Mouse (Mus musculus) left cerebral cortex, postnatal 14 days (tissue): ENCODE results near the gene Ms4a6d. TPM values are rescaled to one million over a fixed set of nuclear protein-coding genes. Genes with fewer than 3 reads are reported as not detected.
A peak's percentile ranks its signal among the peaks of the same experiment; 100 is the strongest.

ENCODE experiments used
- DNase-seq, 2 experiments: peaks; one replicate each; pipeline ENCODE4 v3.0.0; 2021 to 2022; ENCODE audit warnings: low spot score in 2 of 2, mixed read lengths in 1 of 2
- intact Hi-C: fragments of 180-260 bp; cut with DNase I; formaldehyde crosslinking; loops from one replicate; pipeline ENCODE4 v1.15.1; 2025
- long read RNA-seq, 2 experiments: library from polyadenylated mRNA; stranded (forward); transcript quantifications; one replicate each; pipeline ENCODE4 v2.0.0; 2021
- total RNA-seq, 2 experiments: library from RNA; stranded (reverse); gene quantifications; 2 replicates each; pipeline ENCODE4 v1.2.3; 2021

Ms4a6d gene
- under 1 TPM; 0.87 to 0.99 TPM for total RNA-seq
- long read RNA-seq, experiment 1, result 0 reads
- long read RNA-seq, experiment 2, partial matches to known transcripts, result 0 of 3 reads
- long read RNA-seq, experiment 2, other reads (novel, unspliced or antisense), result 0 of 3 reads

DNA sequence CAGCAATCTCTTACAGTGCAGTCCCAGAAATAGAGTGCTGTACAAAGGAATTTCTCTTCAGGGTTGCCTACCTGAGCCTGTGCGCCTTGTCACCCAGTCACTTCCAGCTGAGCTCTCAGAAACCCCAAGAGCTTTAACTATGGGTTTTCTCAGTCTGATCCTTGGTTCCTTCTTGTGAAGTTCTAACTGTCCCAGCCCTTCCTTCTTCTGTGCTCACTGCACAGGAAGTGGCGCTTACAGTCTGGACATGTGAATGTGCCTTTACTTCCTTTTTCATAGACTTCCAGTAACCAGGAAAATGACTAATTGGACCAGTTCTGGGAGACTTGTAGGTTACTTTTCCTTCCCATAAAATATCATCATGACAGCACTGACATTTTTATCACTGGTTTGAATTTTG is at the start of gene Ms4a6d:
Gene Ms4a6d, minus strand, starts transcription at position 247 of the 400 bp plus-strand sequence.
- no peak for DNase-seq
- intact Hi-C loops, result loop anchor here (5.0 kb wide), 1 partner anchor 252 kb away; no protein-coding TSS in a partner anchor

DNA sequence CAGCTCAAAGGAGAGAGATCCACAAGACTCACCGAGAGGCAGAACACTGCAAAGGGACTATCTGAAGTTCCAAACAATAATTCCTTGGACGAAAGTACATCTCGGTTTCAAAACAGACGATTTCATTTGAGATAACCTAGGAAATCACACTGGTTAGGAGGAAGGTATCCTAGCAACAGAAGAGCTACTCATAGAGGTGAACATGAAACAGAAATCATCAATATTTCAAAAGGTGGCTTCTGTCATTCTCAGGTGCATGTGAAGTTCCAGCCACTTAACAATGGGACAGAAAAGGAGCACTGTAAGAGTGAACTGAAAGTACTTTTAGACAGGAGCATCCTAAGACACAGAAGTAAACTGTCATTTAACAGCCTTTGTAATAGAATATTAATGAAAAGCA is 44.9 kb upstream of the Ms4a6d start:
- intact Hi-C loops, result no loop called here
- DNase-seq, result no peak

DNA sequence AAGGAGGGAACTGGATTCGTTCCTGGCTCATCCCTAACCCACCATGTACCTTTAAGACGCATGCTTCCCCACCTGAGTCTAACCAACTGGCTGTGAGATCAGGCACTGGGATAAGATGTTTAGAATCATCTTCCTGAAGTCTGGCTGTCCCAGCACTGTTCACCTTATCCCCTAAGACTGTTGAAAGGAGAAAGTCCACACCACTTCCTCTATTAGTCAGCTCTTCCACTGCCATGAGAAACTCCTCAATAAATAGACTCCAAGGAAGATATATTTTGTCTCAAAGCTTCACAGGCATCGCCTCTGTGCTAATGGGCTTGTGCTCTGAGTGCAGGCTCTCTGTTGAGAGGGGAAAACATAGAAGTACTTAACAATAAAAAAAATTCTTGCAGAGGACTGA is 41.5 kb upstream of the Ms4a6d start:
- no peak for DNase-seq
- intact Hi-C loops, result no loop called here

DNA sequence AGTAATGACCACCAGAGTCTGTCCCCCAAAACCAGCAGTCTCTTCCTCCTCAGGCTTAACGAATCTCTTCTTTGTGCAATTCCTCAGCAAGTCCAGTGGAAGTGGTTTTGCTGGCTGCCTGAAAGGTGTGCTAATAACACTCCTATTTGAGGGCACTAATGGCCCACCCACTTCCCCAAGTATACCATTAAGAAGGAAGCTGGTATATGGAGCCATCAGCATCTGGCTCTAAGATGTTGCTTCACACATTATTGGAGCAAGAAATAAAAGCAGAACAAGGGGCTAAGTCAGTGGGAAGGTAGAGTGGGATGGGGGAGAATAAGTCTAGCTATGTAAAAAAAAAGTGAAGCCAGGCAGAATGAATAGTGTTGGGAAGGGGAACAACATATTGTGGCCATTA is 36.1 kb upstream of the Ms4a6d start, which contains the start of gene Ms4a3:
Gene Ms4a3, minus strand, starts transcription at position 120 of the 400 bp plus-strand sequence.
- intact Hi-C loops, result no loop called here
- DNase-seq, result no peak

DNA sequence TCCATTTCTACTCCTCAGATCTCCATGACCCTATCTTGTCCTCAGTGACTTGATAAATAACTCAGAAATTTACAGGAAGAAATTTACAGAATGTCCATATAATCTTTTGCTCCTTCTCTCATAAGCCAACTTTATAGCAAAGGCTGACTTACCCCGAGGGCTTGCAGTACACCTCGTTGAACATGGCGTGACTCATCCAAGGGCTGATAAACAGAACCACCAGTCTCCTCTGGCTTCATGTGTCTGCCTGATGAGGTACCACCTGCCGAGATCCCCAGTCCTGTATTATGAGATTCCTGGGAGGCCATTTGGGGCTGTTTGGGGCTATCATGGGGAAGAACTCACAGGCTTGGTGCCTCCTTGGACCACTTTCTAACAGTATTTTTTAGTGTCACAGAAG is 34.4 kb upstream of the Ms4a6d start:
- intact Hi-C loops, result no loop called here
- DNase-seq, result no peak

DNA sequence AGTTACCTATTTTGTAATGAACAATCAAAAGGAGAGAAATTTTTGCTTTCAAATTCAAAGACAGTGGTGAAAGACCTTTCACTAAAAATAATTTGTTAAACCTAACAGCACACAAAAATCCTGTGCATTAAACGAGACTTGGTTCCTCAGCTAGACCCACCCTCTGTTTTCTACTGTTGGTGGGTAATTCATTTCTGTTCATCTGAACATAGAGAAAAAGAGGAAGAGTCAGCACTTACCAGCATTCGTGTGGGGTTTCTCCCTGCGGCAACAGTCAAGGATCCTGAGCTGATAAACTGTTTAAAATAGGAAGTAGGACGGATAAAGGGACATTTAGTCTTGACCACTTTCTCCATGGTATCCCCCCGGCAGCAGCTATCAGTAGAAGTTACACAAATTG is 30.9 kb upstream of the Ms4a6d start:
- intact Hi-C loops, result no loop called here
- DNase-seq, result no peak

DNA sequence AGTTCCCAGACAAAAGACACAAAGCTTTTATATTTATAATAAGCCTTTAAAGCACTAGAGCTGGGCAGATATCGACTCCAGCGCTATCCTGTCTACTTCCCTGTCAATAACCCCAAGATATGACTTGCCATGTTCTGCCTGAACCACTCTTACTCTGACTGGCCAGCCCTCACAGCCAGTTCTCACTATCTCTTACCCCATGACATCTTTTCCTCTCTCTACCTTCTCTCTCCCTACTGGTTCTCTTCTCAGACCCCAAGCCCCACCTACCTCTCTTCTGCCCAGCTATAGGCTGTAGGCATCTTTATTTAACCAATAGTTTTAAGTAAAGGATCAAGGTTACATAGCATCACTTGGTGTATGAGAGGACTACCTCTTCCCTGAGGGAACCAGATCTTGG is 29.7 kb upstream of the Ms4a6d start:
- no peak for DNase-seq
- intact Hi-C loops, result no loop called here

DNA sequence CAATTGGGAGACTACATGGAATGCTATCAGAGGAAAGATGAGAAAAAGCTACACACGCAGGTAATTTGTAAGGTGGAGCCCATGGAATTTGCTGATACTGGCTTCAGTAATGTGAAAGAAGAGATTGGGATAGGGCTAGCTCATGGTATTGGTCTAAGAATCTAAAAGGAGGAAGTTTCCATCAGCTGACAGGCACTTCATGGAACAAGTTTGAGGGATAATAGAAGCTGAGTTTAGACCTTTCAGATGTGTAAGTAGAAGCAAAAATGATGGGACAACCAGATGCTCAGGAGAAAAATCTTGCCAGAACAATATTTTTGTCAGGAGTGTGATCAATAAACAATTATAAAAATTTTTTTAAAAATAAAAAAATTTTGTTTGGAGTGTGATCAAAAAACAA is 29.1 kb upstream of the Ms4a6d start:
- intact Hi-C loops, result no loop called here
- no peak for DNase-seq

DNA sequence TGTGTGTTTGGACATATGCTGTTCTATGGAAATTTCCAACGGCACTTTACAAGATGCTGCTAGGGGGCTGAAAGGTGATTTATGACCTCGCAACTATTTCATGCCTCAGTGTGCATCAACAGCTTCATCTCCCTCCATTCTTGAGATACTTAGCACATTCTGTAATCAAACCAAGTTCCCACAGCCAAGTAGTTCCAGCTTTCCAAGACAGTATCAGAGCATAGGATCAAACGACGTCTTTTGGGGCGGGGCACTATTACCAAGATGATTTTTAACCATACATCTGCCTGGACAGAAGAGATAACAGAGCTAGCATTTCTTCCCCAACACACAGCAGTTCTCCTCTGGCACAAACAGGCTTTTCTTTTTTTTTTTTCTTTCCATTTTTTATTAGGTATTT is 20.6 kb upstream of the Ms4a6d start:
- no peak for DNase-seq
- intact Hi-C loops, result no loop called here

DNA sequence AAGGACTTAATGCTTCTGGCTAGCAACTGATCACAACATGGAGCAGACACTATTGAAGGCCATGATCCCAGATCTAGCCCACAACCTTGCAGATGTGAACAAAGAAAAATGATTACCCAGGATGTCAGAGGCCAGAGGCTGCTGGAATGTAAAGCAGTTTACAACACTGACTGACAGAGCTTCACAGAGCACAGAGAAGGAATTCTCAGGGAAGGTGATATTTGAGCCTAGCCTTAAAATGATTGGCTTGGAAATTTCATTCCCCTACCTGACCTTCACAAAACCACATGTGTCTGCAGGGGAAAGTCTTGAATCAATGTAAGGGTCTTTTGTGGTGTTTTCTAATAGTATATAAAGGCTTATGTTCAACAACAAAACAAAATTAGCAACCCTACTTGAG is 20.2 kb upstream of the Ms4a6d start:
- no peak for DNase-seq
- intact Hi-C loops, result no loop called here

DNA sequence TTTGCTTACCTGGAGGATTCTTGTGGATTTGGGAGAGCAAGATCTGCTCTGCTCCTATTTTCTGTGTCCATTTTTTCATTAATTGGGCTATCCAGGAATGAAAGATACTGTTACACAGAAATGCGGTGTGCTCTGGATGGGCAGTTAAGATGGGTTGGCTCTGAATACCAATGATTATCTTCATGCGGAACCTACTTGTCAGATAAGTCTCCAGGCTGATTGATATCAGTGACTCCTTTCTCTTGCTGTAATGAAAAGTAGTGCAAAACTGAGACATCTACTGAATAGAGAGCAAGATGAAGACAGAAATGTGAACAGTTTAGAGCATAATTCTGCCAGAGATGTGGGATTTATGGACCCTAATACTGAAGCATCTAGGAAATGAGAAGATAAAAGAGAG is 18.9 kb upstream of the Ms4a6d start, which contains the start of gene Ms4a2:
Gene Ms4a2, minus strand, starts transcription at position 169 of the 400 bp plus-strand sequence.
- intact Hi-C loops, result no loop called here
- no peak for DNase-seq

DNA sequence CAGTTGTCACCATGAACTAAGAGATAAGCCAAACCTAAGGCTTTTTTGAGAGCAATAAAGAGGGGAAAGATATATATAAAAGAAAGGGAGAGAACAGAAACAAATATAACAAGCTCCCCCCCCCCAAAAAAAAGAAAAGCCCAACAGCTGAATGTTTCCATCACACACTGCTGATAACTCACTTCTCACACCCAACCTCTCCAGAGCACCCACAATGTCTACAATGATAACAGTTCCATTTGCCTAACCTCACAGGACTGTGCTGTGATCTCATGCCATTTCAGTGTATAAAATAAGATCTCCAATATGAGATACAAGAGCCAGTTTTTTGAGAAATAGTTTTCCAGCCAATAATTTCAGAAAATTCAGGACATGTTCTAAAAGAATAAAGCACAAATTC is 13.3 kb upstream of the Ms4a6d start:
- intact Hi-C loops, result no loop called here
- no peak for DNase-seq

DNA sequence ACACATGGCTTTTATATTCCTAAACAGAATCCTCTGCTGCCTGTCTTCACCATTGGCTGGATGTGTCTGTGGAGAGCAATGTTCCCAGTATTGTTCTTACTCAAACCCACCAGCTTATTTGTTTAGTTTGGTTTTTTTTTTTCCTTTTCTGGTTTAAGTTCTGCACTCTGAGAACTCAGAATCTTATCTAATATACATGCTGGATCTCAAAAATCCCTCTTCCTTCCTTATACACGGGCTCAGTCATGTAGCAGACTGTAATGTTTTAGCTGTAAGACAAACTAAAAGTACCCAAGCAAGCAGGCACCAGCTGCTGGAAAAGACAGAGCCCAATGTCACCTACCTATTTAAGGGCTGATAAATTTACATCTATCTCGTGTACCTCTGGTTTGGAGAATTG is 10.2 kb upstream of the Ms4a6d start:
- intact Hi-C loops, result loop anchor here (2.0 kb wide), 1 partner anchor 146 kb away; no protein-coding TSS in a partner anchor

DNA sequence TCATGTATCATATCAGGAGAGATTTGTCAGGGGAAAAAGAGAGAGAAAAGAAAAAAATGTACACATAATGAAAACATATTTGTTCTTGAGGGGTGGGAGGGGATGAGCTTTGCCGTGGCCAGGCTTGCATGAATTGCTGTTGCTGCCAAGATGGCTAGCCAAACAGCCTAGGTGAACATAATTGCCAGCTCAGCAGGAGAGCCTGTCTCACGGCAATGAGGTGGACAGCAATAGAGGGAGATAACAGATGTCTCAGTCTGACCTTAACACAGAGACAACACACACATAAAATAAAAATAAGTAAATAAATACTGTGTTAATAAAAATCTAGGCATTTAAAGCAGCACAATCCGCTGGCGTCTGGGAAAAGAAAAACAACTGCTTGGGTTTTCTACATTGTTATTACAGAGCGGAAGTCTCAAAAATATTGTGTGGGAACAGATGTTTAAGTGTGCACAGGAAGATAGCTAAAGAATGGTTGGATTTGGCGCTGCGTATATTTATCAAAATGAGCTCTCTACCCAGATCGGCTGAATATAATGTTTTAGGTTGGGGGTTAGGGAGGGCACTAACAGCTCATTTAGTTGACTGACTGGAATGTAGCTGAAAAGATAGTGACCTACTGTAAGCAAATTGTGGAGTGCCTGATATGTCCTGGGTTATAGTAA is 9.3 kb upstream of the Ms4a6d start:
- intact Hi-C loops, result loop anchor here (2.0 kb wide), 1 partner anchor 147 kb away; no protein-coding TSS in a partner anchor
- DNase-seq, result no peak

More for the DNA sequence above, 10.2 kb upstream of the Ms4a6d start:
- no peak for DNase-seq

DNA sequence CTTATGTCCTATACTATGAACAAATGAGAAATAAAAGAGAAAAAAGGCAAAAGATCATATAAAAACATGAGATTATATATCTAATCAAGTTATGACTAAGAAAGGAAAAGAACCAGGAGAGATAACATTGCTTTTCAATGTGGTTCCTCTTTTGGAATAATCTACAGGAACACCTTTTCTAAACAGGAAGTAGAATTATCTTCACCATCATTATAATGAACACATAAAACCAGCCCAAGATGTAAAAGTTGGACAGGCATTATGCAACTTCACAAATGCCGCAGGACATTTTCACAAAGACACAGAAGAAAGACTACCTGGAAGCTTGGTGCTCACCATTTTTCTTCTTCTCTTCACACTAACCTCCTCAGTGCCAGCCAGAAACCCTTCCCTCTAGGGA is 8.4 kb upstream of the Ms4a6d start:
- intact Hi-C loops, result no loop called here
- DNase-seq, result no peak

DNA sequence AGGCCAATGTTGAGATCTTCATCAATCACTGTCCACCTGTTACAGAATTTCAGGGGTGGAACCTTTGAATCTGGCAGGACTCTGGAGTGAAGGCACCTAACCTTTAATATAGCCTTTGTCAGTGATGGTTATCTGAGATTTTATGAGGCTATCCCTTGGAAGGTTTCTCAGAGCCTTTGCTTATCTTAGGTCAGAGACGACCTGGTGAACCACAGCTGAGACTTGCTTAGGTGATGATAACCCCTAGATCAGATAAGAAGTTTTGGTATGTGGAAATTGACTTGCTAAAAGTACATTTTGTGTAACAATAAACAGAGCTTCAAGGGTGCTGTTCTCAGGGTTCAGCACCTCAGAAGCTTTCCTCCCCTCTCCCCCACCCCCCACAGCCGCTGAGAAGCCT is 7.6 kb upstream of the Ms4a6d start:
- DNase-seq, result no peak
- intact Hi-C loops, result no loop called here

DNA sequence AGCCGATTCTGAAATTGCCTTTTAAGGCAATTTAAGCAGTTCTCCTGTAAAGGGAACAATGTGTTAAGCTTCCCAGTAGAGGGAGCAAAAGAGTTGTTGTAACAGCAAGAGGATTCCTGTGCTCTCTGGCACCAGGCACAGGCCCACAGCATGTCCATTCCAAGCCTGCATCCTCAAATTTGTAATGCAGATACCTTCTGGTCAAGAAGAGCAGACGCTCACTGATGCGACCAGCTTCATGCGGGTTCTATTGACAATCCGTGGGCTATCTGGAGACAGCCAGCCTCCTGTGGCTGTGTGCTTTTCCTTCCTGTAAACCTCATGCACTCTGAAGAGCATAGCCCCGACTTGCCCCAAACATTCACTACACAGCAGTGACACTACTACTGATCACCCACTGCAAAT is 6.9 kb upstream of the Ms4a6d start:
- intact Hi-C loops, result no loop called here
- DNase-seq, result peak; percentile 29 to 61

DNA sequence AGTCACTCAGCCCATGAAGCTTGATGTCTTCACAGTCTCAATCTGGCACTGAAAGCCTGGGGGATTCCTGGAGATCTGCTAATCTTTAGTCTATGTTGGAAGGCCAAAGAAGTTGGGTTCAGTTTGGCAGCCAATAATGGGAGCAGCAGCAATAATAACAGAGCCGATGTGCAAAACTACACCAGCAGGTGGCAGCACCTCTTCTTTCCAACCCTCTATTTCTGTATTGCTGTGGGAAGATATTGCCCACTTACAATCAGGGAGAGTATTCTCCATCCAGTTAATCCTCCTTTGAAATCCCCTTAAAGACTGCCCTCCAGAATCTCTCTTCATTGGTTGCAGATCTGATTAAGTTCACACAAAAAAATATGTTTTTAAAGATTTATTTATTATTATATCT is 3.5 kb upstream of the Ms4a6d start:
- DNase-seq, result peak; percentile 46 to 51
- intact Hi-C loops, result no loop called here

DNA sequence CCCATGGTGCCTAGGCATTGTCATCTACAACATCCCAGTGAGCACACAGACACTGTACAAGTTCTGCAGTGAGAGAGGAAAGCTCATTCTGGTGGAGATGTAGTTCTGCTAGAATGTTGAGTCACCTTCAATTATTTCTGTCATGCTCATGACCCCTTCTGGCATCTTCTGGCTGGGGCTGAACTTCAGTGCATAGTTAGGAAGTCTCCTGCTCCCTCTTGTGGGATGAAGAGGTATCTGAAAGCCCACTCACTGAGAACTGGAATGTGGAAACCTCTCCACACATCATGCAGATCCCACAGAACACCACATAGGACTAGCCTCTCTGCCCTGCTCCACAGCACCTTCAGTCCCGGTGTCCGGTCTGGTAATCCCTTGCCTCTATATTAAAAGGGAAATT is 2.6 kb downstream of the Ms4a6d start:
- intact Hi-C loops, result loop anchor here (5.0 kb wide), 1 partner anchor 250 kb away; no protein-coding TSS in a partner anchor
- DNase-seq, result peak; percentile 47 to 58

DNA sequence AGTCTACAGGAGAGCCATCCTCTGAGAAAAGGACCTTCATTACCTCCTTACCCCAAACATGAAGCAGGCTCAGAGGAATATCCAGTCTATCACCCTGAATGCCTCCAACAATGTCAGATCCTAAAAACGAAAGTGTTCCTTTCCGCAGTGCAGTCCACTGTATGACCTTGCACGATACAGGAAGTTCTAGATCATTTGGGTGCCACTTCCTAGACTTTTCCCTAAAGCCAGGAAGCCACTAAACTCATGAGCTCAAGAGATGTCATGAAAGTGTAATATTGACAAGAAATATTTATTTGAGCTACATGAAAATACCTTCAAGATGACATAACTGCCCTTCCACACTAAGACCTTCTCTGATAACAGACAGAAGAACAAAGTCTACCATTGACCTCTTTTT is 3.3 kb downstream of the Ms4a6d start:
- no peak for DNase-seq
- intact Hi-C loops, result loop anchor here (5.0 kb wide), 1 partner anchor 249 kb away; no protein-coding TSS in a partner anchor

DNA sequence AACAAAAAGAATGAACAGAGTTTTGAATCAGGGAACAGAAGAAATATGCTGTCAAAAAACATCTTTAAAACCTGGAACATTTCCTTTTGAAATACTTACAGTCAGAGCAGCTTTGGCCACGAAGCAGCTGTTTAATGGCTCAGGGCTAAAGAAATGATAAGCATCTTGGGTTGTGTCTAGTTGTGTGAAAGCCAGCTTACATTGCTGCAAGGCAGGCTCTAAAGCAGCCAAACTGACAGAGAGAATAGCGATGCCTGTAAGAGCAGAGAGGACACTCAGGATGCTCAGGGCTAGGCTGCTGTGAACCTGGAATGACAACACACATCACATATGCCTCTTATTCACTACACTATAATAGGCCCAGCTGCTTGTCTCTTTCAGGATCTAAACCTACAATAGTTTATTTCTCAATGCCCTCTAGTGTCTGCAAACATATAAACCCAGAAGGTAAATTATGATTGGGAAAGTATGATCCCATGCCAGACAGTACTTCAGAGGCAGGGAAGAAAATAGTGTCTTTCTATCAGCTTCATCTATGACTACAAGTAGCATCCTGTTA is 14.7 kb downstream of the Ms4a6d start:
- no peak for DNase-seq
- intact Hi-C loops, result no loop called here
